Mouse (Mus musculus) brain, embryonic 14.5 days (tissue): Measurements from ENCODE around the gene Tmem38b.

Experiments used
- CTCF ChIP-seq: fragments of 200-500 bp; IDR thresholded peaks from 2 replicates; pipeline ENCODE4 v1.5.1; 2012; ENCODE audit warnings: inconsistent platforms, mild to moderate bottlenecking, moderate library complexity, borderline replicate concordance; ENCODE audit not compliant: insufficient read depth, insufficient read length; ENCODE audit errors: extremely low read depth
- POLR2A ChIP-seq: fragments of 200-500 bp; IDR thresholded peaks from 2 replicates; pipeline ENCODE4 v1.6.1; 2012; ENCODE audit warnings: mild to moderate bottlenecking, inconsistent platforms, borderline replicate concordance; ENCODE audit not compliant: poor library complexity, insufficient read depth, insufficient read length, severe bottlenecking; ENCODE audit errors: extremely low read depth

- peak; percentile 52 for TF ChIP-seq CTCF
- TF ChIP-seq POLR2A, result no peak
Measured at GRCm38 (mm10) chr4:53905537-53905936, 79.7 kb downstream of the Tmem38b start.
